Mouse (Mus musculus) forebrain, embryonic 15.5 days (tissue): ENCODE data around the gene Tff3. TPM values are rescaled to one million over a fixed set of nuclear protein-coding genes. Genes with fewer than 3 reads are reported as not detected.

Source experiments
- ATAC-seq: fragments of 200-750 bp; cut with Nextera tagmentation; replicated peaks from 2 replicates; pipeline ENCODE4 v1.8.0; 2017; ENCODE audit warnings: mild to moderate bottlenecking, moderate TSS enrichment, moderate library complexity
- H3K27ac ChIP-seq: fragments of 300-500 bp; sonication (generic); replicated peaks from 2 replicates; pipeline ENCODE4 v1.5.1; 2015; ENCODE audit warnings: mild to moderate bottlenecking, inconsistent platforms
- H3K27me3 ChIP-seq: fragments of 300-500 bp; sonication (generic); 2 replicates; pipeline ENCODE4 v1.6.1; 2015; ENCODE audit warnings: inconsistent platforms
- H3K36me3 ChIP-seq: fragments of 300-500 bp; sonication (generic); 2 replicates; pipeline ENCODE4 v1.6.1; 2015; ENCODE audit warnings: mild to moderate bottlenecking, inconsistent platforms
- H3K4me1 ChIP-seq: fragments of 300-500 bp; sonication (generic); 2 replicates; pipeline ENCODE4 v1.6.1; 2015; ENCODE audit warnings: inconsistent platforms
- H3K4me2 ChIP-seq: fragments of 300-500 bp; sonication (generic); replicated peaks from 2 replicates; pipeline ENCODE4 v1.6.1; 2015; ENCODE audit warnings: mild to moderate bottlenecking, inconsistent platforms
- H3K4me3 ChIP-seq: fragments of 300-500 bp; sonication (generic); 2 replicates; pipeline ENCODE4 v1.5.1; 2015; ENCODE audit warnings: mild to moderate bottlenecking, inconsistent platforms
- H3K9ac ChIP-seq: fragments of 300-500 bp; sonication (generic); replicated peaks from 2 replicates; pipeline ENCODE4 v1.6.1; 2015; ENCODE audit warnings: mild to moderate bottlenecking, inconsistent platforms
- H3K9me3 ChIP-seq: fragments of 300-500 bp; sonication (generic); 2 replicates; pipeline ENCODE4 v1.6.1; 2016; ENCODE audit warnings: inconsistent platforms
- WGBS: fragments of 180-500 bp; shearing (Covaris S2); methylation state at CpG from one replicate; pipeline ENCODE4 v1.1.7; 2015; ENCODE audit warnings: mixed read lengths; 5-methylcytosine and 5-hydroxymethylcytosine counted together
- polyA plus RNA-seq: library from polyadenylated mRNA; unstranded; fragments of >200 nt; fragmentation: Nextera tagmentation; extraction: Ambion mirVana; gene quantifications from 2 replicates; pipeline ENCODE4 v1.2.1, GENCODE M21; 2015

Gene Tff3
- polyA plus RNA-seq, 1 experiment from 2014 or later: 0.39 TPM

DNA sequence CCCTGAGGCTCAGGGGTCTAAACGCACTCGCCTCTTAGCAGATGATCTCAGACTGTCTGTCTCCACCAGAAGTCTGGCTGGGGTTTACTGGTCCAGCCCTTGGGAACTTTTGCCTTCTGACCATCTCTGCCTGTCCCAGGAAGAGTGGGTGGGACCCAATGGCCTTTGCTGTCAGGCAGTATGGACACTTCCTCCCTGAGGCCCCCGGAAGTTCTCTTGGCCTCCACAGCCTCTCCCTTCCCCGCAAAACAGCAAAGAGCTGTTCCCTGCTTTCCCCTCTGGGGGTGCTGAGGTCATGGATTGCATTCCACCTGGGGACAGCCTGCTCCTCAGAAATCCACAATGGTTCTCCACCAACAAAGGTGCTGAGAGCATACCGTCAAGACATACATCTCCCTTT, 40.7 kb downstream of the Tff3 start:
- no peak for ATAC-seq
- Histone ChIP-seq H3K4me2 (no peak overlapping the region), H3K9me3 (no peaks in the 10 kb centered on the region), H3K27me3 (no peaks in the 10 kb centered on the region), H3K36me3 (peaks cover 4% of the 10 kb centered on the region; the same call in 1 of the 2 replicates), H3K4me3 (no peak overlapping the region), H3K27ac (no peak overlapping the region), H3K9ac (no peak overlapping the region), H3K4me1 (peaks cover 39% of the 10 kb centered on the region)
- 61% methylated on average over 5 of the region's 5 CpGs for whole genome bisulfite sequencing

DNA sequence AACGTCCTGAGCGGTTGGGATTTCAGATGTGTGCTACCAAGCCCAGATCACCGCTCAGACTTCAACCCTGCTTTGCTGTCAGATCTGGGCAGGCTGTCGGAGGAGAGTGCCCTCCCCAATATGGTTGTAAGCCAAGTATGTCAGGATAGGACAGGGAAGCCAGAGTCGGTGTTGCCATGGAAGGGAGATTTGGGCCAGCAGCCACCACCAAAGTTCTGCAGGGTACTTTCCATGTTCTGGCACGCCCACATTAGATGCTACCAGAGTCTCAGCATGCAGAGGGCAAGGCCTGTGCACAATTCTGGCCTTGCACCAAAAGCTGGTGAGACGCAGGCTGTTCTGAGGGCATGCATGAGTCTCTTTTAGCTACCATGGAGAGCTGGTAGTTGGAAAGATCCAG, 43.2 kb downstream of the Tff3 start:
- peaks cover 34% of the 10 kb centered on the region for H3K4me1 ChIP-seq
- no peaks in the 10 kb centered on the region for H3K27me3 ChIP-seq
- ATAC-seq: no peak
- WGBS: 92% methylated on average over 7 of the region's 7 CpGs
- no peaks in the 10 kb centered on the region for H3K9me3 ChIP-seq
- H3K9ac ChIP-seq: no peak overlapping the region
- H3K36me3 ChIP-seq: no peaks in the 10 kb centered on the region
- no peak overlapping the region for H3K4me2 ChIP-seq
- no peak overlapping the region for H3K27ac ChIP-seq
- no peak overlapping the region for H3K4me3 ChIP-seq

DNA sequence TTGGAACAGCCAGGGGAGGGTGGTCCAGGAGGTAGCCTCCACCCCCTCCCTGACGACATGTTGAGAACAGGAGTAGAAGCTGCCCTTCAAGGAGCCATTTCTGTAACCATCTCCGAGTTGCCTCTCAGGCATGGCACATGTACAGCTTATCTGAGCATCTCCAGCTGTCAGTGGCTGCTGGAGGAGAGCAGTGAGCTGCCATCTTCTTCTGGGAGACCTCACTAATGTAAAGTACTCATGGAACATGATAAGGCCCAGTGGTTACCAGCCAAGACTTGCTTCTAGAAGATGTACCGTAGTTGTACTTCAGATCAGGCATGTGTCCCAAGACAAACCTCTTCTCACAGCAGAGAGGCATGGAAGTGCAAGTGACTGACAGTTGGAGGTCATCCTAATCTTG, 43.9 kb downstream of the Tff3 start:
- 95% methylated on average over 3 of the region's 3 CpGs for WGBS
- Histone ChIP-seq H3K36me3 (no peaks in the 10 kb centered on the region), H3K27ac (no peak overlapping the region), H3K4me3 (no peak overlapping the region), H3K4me2 (no peak overlapping the region), H3K9ac (no peak overlapping the region), H3K9me3 (no peaks in the 10 kb centered on the region), H3K4me1 (peaks cover 29% of the 10 kb centered on the region), H3K27me3 (no peaks in the 10 kb centered on the region)
- no peak for ATAC-seq

DNA sequence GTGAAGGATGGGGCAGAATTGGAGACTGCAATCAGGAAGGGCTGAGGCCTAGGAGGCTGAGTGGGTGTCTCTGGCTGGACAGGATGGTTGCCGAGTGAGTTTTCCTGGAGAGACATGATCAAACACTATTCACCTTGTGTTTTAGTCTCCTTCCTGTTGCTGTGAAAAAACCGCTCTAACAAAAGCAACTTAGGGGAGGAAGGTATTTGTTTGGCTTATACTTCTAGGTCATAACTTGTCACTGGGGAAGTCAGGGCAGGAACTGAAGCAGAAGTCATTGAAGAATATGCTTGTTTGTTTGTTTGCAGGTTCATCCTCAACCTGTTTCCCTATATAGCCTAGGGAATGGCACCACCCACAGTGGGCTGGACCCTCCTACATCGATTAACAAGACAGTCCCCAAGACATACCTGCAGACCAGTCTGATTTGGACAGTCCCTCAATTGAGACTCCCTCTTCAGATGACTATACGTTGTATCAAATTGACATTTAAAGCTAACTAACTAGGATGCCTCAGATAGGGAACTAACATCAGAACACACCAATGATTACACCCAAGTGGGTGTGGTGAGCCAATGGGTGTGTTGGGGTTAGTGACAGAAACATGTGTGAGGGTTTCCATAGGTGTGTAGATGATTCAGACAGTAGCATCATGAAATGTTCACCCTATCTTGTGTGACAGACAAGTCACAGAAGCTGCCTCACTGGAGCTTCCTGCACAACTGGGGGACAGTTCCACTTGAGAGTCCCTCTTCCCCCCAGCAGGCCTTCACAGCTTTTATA, 47.0 kb downstream of the Tff3 start:
- H3K9me3 ChIP-seq: no peaks in the 10 kb centered on the region
- H3K9ac ChIP-seq: no peak overlapping the region
- ATAC-seq: no peak
- peaks cover 11% of the 10 kb centered on the region; the same call in 1 of the 2 replicates for H3K4me1 ChIP-seq
- no peaks in the 10 kb centered on the region for H3K36me3 ChIP-seq
- no peak overlapping the region for H3K4me2 ChIP-seq
- H3K27me3 ChIP-seq: no peaks in the 10 kb centered on the region
- H3K4me3 ChIP-seq: no peak overlapping the region
- WGBS: 91% methylated on average over 4 of the region's 4 CpGs
- H3K27ac ChIP-seq: no peak overlapping the region

DNA sequence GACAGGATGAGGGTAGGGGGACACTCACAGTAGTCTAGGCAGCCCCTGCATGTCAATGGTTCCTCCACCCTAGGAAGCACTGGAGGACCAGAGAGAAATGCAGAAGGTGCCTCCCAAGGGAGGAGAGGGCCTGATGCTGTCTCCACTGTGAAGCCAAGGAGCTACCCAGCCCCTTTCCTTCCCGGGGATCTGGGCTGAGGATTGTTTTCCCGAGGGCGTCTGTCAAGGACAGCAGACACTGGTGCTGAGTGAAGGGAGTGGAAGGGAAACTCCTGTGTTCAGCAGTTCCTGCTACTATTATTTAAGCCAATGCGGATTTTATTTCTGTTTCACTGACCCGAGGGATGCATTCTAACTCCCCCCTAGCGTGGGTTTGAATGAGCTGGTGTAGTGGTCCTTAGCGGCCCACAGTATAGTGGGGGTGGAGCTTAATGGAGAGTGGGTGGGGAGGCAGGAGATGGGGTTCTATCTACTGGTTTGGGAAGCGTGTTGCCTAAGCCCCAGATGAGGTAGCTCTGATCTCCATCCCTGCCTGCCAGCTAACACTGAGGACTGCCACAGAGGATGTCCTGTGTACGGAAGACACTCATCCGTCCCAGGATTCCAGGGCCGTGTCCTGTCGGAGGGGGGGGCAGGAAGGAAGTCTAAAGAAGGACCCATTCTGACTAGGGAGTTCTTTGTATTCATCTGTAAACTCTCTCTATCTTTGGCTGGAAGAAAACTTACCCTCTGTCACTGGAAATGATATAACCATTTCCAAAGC, 50.2 kb downstream of the Tff3 start:
- no peak overlapping the region for H3K4me3 ChIP-seq
- H3K4me2 ChIP-seq: no peak overlapping the region
- H3K9ac ChIP-seq: no peak overlapping the region
- no peak overlapping the region for H3K27ac ChIP-seq
- no peaks in the 10 kb centered on the region for H3K36me3 ChIP-seq
- ATAC-seq: no peak
- no peaks in the 10 kb centered on the region for H3K9me3 ChIP-seq
- WGBS: 63% methylated on average over 12 of the region's 12 CpGs
- H3K4me1 ChIP-seq: peaks cover 12% of the 10 kb centered on the region
- H3K27me3 ChIP-seq: no peaks in the 10 kb centered on the region

DNA sequence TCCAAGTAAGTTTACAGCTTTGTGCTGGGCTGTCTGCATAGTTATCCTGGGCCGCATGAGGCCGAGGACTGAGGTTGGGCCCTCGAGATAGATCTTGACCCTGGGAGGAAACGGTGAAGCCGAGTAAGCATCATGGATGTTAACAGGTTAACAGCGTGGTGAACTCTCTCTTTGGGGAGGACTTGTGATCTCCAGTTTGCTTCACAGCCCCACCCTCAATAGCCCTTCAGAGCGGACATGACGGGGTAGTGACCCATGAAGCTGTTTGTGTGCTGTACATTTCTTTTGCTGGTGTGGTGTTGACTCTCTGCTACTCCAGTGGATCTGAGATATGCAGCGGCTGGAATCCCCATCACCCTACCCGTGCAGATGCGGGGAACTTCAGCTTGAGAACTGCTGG, 50.9 kb downstream of the Tff3 start:
- peaks cover 19% of the 10 kb centered on the region for H3K4me1 ChIP-seq
- no peaks in the 10 kb centered on the region for H3K9me3 ChIP-seq
- no peak overlapping the region for H3K4me3 ChIP-seq
- H3K4me2 ChIP-seq: no peak overlapping the region
- WGBS: 91% methylated on average over 11 of the region's 11 CpGs
- no peaks in the 10 kb centered on the region for H3K36me3 ChIP-seq
- no peak for ATAC-seq
- H3K27ac ChIP-seq: no peak overlapping the region
- H3K27me3 ChIP-seq: no peaks in the 10 kb centered on the region
- H3K9ac ChIP-seq: no peak overlapping the region

DNA sequence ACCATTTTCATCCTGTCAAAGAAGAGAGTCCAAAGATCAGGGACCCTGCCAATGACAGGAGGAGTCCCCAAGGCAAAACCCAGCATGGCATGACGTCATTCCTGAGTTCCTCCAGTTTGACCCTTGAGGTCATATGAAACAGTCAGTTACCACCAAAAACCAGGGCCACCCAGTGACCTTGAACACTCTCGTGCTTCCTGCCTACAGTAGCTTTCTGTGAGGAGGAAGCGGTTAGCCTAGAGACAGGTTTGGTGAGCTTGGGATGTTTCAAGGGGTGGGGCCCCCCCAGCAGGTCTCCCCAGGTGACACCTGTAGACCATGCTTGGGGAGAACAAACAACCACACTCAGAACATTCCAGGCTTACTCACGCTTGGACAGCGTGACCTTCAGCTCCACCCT, 51.9 kb downstream of the Tff3 start:
- no peak for ATAC-seq
- WGBS: 84% methylated on average over 5 of the region's 5 CpGs
- no peak overlapping the region for H3K4me3 ChIP-seq
- no peak overlapping the region for H3K27ac ChIP-seq
- no peaks in the 10 kb centered on the region for H3K36me3 ChIP-seq
- no peak overlapping the region for H3K4me2 ChIP-seq
- no peaks in the 10 kb centered on the region for H3K9me3 ChIP-seq
- H3K27me3 ChIP-seq: no peaks in the 10 kb centered on the region
- H3K9ac ChIP-seq: no peak overlapping the region
- H3K4me1 ChIP-seq: peaks cover 29% of the 10 kb centered on the region

DNA sequence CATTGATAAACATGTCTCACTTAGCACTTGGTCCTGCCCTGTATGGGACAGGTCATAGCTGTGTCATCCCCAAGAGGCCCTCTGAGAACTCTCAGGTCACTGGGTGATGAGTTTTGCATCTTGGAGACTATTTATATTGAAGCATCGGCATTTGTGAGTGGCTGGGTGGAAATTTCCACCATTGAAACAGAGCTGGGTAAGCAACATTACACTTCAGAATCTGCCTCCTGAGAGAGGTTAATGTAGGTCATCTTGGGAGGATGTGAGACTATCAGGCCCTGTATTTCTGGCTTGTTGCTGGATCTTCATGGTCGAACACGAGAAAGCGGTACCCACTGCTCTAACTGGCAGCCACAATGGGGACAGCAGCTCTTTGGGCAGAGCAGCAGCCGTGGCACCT, 54.0 kb downstream of the Tff3 start:
- Histone ChIP-seq H3K9me3 (no peaks in the 10 kb centered on the region), H3K27me3 (no peaks in the 10 kb centered on the region), H3K9ac (no peak overlapping the region), H3K4me1 (peaks cover 48% of the 10 kb centered on the region), H3K4me3 (no peak overlapping the region), H3K36me3 (no peaks in the 10 kb centered on the region), H3K27ac (no peak overlapping the region), H3K4me2 (no peak overlapping the region)
- no peak for ATAC-seq
- 91% methylated on average over 5 of the region's 5 CpGs for WGBS

Other genes starting within 250 kb of the Tff3 start
- gene Glp1r, start 227.8 kb downstream of the Tff3 start, polyA plus RNA-seq: 0.08 and 0.11 TPM in 2 replicates
- not detected in 2 replicates for gene Umodl1, start 175.0 kb downstream of the Tff3 start, polyA plus RNA-seq
- 20.2 and 20.8 TPM in 2 replicates for gene Abcg1, start 72.0 kb downstream of the Tff3 start, polyA plus RNA-seq
- not detected in 2 replicates for gene Tff2, start 14.6 kb upstream of the Tff3 start, polyA plus RNA-seq
- not detected in 2 replicates for gene Tff1, start 35.6 kb upstream of the Tff3 start, polyA plus RNA-seq
- not detected in 2 replicates for gene Tmprss3, start 69.3 kb upstream of the Tff3 start, polyA plus RNA-seq
- 0.03 TPM in 1 of 2 replicates, not detected in the other for gene Ubash3a, start 78.2 kb upstream of the Tff3 start, polyA plus RNA-seq
- gene Rsph1, start 147.7 kb upstream of the Tff3 start, polyA plus RNA-seq: 4.0 and 6.7 TPM in 2 replicates
- gene Slc37a1, start 157.1 kb upstream of the Tff3 start, polyA plus RNA-seq: 12.5 and 14.9 TPM in 2 replicates